Mouse (Mus musculus) activated CD4-positive, CD25-positive, alpha-beta regulatory T cell, adult 4 months (primary cell): Measurements from ENCODE around the gene Arhgap22. TPM values are rescaled to one million over a fixed set of nuclear protein-coding genes. Genes with fewer than 3 reads are reported as not detected.
A peak's percentile ranks its signal among the peaks of the same experiment; 100 is the strongest.

Experiments
- ATAC-seq: one replicate; pipeline ENCODE4 v1.8.0; 2017
- polyA plus RNA-seq, 2 experiments: library from polyadenylated mRNA; unstranded; fragments of 100-300 nt; shearing (Covaris generic); gene quantifications; one replicate each; pipeline ENCODE4 v1.2.1; 2017

The Arhgap22 gene
- polyA plus RNA-seq, 2 experiments from 2014 or later = 0.30 TPM; not detected in 1

DNA sequence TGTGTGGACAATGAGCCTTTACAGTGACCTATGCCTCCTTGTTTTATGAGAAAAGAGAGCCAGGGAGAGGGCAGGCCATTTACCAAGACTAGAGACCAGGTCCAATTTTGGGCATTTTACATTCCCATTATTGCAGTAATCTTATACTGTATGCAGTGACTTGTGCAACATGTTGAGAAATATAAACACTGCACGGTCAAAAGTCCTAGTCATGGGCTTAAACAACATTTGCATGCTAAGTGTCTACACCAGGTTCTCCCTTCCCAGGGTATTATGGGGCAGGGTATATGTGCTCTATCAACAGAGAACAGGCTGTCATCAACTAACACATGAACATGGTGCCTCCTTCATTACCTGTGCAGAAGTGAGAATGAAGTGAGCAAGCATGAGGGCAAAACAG is 160.3 kb downstream of the Arhgap22 start:
- no peak for ATAC-seq

DNA sequence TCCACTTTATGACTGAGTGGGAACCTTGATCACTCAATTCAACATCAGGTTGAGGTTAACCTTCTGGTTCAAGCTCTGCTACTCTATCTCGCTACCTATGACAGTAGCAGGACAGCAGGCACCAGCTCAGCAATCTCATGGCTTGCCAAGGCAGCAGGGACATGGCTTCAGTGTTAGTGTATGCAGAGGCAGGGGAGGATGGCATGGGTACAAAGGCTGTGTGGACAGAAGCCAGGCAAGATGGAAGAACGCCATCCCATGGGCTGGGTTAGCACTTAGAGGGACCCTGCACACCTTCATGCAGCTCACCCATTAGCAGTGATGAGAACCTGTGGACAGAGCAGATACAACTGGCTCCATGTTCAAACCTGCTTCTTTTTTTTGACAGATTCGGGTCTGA is 163.4 kb downstream of the Arhgap22 start:
- no peak for ATAC-seq

DNA sequence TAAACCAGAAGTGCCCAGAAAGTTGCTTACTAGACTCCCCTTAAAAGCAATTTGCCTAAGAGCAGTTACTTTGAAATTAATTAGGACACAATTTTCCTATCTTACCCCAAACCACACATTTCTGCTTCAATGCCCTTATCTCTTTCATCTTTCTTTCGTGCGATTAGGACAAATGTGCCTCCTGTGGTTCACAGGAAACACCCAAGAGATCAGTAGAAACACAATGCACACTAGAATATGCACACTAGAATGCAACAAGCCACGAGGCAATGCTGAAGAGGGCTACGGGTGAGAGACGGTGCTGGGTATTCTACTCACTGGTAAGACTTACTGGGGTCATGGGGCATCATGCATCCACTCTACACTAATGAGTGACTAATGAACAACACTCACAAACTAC is 164.9 kb downstream of the Arhgap22 start:
- no peak for ATAC-seq

DNA sequence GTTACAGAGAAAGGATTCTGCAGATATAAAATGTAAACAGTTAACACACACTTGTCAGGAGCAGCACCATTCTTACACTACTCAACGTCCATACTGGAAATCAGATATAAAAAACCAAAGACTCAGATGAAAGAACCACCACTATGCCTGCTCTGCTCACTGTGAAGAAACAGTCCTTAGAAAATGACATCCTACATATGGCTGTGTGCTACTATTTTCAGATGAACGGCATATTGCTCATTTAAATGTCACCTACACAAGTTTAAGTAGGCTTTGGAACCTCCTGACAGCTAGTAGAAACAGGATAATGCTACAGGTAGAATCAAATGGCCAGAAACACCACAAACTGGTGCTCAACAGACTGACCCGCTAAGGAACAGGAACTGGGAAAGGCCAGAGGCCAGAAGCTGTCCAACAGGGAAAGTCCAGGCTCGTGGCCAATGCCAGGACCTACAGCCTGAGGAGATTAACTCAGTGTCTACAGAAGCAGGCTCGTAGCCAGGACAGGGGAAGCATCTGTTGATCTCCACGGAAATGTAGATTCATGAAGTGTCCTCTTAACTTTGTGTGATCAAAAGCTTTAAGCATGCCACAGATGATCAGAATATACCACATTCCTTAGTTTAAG is 167.1 kb downstream of the Arhgap22 start:
- ATAC-seq = no peak

DNA sequence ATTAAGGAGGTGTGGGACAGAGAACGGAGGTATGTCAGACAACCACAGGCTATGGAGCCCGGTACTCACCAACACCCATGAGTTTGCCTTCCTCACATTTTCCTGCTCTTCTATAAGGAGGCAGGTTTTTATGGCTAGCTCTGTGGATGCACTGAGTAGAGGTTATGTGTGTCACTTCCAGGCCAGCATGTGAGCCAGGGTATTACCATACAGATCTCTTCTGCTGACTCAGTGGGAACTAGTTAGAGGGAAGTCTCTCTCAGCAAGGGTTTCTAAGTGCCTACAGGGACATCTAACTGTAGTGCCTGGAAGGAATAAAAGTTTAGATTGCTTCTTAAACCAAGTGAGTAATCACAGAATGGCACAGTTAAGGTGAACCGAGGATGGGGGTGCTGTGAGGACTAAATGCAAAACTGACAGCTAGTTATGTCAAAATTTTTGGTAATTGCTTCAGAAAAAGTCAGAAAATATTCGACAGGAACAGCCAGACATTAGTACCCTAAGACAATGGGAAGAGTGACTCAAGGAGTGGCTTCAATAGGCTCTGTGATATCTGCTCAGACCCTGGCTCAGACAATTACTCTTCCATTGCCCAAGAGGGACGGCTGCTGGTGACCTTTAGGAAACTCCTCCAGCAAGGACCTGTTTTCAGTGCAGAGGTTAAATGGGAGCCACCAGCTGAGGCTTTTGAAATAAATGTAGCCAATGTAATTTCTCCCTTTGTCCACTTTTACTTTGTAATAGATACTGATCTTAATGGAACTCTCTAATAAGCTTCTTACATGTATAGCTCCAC is 184.4 kb downstream of the Arhgap22 start:
- no peak for ATAC-seq

DNA sequence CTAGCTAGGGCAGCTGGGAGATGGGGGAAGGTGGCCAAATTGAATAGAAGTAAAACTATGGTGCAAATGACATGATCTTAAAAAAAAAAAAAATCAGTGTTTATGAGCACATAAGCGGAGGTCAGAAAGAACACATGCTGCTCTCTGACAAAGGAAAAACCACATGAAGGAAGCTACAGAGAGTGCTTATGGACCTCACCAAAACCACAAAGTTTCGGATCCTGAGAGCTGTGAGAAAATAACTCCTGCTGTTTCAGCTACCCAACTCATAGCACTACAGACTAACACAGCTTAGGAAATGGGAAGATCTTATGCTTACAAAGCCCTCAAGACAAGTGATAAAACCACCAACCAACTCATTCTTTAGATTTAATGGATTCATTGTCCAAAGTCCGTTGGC is 186.2 kb downstream of the Arhgap22 start:
- no peak for ATAC-seq

DNA sequence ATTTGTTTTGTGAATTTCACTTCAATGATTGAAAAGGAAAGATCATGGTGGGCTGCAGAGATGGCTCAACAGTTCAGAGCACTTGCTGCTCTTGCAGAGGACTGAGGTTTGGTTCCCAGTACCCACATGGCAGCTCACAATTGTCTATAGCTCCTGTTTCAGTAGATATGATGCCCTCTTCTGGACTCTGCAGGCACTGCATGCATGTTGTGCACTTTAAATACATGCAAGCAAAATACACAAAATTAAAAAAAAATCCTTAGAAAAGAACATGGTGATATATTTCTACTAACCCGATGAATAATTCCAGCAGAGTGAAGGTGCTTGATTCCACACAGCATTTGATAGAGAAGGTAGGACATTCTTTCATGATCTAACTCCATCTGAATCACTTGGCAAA is 188.5 kb downstream of the Arhgap22 start:
- ATAC-seq = no peak

DNA sequence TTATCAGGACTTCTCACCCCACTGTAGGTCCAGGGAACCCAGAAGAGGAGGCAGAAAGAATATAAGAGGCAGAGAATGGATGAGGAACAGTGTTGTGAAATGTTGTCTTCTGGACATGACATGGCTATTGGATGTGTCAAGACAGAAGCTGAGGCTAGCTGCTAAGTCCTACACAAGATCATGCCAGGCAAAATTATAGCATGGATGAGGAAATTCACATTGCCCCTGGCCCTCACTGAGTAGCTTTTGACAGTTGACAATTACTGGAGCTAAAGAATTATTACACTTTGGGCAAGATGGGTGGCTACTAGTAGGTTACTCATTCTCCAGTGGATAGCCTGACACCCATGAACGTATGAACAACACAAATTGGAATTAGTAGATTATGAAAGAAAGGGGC is 201.9 kb downstream of the Arhgap22 start:
- ATAC-seq = no peak

DNA sequence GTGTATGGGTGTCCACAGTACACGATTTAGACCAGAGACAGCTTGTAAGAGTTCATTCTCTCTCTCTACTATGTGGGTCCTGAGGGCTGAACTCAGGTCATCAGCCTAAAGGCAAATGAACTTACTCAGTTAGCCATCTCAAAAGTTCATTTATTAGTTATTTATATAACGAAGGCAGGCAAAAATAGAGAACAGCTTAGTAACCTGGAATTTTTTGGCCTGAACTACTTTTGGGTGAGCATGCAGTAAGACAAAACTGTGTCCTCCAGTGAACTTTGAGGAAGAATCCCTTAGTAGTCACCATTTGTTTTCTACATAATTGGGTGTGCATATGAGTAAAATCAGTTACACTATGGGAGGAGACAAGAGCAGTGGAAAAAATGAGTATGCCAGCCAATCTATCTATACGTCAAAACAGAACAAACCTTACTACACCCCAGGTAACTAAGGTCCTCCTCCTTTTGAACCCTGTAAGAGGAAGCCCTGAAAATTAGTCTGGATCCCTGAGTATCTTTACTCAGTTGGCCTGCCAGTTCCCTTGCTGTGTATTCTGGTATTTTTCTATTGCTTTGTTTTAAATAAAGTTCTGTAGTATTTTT is 204.6 kb downstream of the Arhgap22 start:
- ATAC-seq = peak; percentile 28

Other genes starting within 250 kb of the Arhgap22 start
- under 1 TPM in 1 of 2 experiments, not detected in 1; 0.18 TPM for gene Lrrc18, start 222.6 kb upstream of the Arhgap22 start, polyA plus RNA-seq
- gene Wdfy4, start 28.5 kb upstream of the Arhgap22 start, polyA plus RNA-seq = under 1 TPM in 1 of 2 experiments, not detected in 1; 0.84 TPM
- gene Mapk8, start 233.1 kb downstream of the Arhgap22 start, polyA plus RNA-seq = 10 to 100 TPM in 1 of 2 experiments, 1 to 10 TPM in 1; 9.8 to 12.4 TPM